Mouse (Mus musculus) lung, adult 2 months (tissue): ENCODE data around the gene Mt4.

Source experiments
- CTCF ChIP-seq: fragments of 200-500 bp; IDR thresholded peaks from 2 replicates; pipeline ENCODE4 v1.5.1; 2011; ENCODE audit warnings: mild to moderate bottlenecking, low read length, control low read depth; ENCODE audit not compliant: insufficient read depth
- POLR2A ChIP-seq: fragments of 200-500 bp; IDR thresholded peaks from 2 replicates; pipeline ENCODE4 v1.6.1; 2011; ENCODE audit warnings: low read depth, mild to moderate bottlenecking, control low read depth, low read length, borderline replicate concordance; ENCODE audit errors: extremely low read depth

GRCm38 (mm10) chr8:94135556-94135955, 1.4 kb upstream of the Mt4 start:
- no peak for TF ChIP-seq CTCF
- no peak for TF ChIP-seq POLR2A
